Mouse (Mus musculus): ENCODE data around the gene Cnpy3.
A peak's percentile ranks its signal among the peaks of the same experiment; 100 is the strongest.
"Not testable (repeated sequence)": the region's sequence is repeated elsewhere in the genome, so short reads cannot be mapped to it uniquely, and the experiment has no call there.

The Cnpy3 gene

DNA sequence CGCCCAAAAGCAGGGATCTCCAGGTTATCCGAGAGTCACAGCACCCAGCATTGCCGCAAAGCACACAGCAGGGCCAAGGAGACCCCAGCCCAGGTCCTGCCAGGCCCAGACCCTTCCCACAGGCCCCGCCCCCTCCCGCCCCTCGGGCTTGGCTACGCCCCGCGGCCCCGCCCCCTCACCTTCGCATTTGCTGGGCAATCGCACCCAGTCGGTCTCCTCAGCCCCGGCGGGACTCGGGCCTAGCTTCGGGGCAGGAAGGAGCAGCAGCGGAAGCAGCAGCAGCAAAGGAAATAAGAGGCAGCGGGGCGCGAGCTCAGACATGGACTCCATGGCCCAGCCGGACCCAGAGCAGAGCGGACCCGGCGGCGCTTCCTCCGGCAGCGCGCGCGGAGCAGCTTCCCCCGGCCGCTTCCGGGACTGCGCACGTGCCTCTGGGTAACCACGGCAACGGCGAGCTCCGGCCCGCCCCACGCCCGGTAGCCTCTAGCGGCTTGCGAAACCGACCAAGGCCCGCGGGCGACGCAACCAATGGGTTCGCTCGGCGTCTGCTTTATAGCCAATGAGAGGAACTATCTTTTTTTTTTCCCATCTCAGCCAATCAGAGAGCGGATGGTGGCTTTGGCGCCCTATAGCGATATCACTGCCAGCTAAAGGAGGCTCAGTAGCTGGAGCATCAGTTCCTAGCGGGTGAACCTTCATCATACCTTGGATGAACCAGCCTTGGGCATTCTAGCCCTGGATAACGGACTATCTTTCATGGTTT, at the start of gene Cnpy3:
Gene Cnpy3 (minus strand): TSS at position 421 of the 763 bp plus-strand sequence.
- peak; percentile 98 for DNase-seq

DNA sequence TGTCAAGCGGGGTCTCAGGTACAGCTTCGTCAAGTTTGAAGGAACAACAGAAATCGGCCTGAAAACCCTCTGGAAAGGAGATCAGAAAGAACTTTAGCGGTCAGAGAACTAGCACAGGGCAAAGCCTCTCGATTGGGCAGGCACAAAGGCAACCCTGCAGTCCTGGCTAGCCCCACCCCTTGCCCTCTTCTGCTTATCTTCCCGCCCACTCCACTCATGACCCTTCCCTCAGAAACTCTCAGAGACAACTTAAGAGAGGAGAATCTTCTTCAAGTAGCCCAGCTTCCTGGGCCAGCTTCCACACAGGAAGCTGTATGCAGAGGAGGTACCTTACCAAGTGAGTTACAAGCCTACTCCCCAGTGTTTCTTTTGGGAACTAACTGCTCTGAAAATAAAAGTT, 49.7 kb upstream of the Cnpy3 start:
- no peak for DNase-seq

GRCm38 (mm10) chr17:46799680-46800079, 47.7 kb upstream of the Cnpy3 start:
- no peak for DNase-seq

DNA sequence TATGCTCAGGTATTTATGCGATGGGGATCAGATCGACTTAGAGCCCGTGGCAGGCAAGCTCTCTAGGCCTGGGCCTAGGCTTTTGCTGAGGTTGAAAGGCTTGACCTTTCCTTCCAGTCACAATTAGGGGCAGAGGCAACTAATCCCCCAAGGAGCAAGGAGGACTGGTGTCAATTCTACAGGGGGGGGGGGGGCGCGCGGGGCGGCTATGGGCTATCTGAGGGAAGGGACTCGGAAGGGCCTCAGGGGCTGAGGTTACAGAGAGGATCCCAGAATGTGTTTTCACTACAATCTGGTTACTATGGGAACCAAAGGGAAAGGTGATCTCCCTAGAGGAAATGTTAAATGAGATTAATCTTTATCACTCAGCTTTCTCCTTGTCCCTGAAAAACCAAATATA, 45.4 kb upstream of the Cnpy3 start:
- DNase-seq, result no peak

GRCm38 (mm10) chr17:46796743-46797142, 44.7 kb upstream of the Cnpy3 start:
- no peak for DNase-seq

DNA sequence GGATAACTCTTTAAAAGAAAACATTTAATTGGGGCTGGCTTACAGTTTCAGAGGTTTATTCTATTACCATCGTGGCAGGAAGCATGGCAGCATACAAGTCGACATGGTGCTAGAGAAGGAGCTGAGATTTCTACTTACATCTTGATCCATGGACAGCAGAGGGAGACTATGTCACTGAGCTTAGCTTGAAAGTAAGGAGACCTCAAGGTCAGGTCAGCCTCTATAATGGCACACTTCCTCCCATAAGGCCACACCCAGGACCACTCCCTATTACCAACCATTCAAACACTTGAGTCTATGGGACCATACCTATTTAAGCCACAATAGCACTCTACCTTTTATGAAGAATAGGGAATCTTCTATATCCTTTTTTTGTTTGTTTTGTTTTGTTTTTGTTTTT, 40.9 kb upstream of the Cnpy3 start:
- no peak for DNase-seq

DNA sequence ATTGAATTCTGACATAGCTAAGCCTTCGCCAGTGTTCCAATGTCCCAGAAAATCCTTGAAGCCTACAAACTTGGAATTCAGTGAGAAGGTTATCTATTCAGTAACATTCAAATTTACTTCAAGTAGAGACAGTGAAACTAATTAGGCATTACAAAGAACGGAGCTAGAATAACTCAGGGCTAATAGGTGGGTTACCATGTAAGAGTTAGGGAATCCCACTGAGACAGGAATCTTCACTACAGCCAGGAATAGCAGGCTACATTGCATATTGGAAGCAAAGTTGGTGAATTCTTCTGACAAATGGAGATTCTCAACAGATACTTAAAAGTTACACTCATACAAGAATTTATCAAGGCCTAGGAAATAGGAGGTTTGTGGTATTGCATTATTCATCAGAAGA, 36.0 kb upstream of the Cnpy3 start:
- DNase-seq, result not testable (repeated sequence)

DNA sequence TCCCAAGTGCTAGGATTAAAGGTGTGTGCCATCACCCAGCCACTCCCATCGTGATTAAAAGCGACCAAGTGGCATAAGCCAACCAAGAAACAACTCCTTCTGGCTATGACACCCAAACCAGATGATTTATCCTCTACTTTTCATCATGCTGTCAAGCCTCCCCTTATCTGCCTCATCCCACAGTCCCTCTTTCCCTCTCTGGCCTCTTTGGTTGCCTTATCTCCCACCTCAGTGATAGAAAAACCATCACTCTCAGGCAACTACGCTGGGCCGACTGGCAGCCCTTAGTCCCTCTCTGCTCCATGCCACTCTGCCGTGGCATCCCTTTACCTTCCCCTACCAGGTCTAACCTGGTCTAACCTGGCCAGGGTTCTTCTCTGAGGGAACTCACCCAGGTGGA, 34.9 kb upstream of the Cnpy3 start:
- DNase-seq, result no peak

DNA sequence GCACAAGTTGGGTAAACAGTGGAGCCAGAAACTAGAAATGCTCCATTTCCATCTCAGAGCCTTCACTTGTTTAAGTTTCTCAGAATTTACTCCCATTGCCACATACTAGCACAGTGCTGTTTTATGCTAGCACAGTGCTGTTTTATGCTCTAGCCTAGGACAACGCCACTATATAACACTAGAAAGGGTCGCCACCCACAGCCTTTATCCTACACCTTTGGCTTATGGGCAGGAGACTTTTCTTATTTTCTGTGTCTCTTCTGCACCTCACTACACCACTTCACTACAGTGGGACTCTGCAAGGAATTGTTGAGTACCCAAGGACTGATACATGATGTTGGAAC, 31.2 kb upstream of the Cnpy3 start:
- DNase-seq, result no peak

DNA sequence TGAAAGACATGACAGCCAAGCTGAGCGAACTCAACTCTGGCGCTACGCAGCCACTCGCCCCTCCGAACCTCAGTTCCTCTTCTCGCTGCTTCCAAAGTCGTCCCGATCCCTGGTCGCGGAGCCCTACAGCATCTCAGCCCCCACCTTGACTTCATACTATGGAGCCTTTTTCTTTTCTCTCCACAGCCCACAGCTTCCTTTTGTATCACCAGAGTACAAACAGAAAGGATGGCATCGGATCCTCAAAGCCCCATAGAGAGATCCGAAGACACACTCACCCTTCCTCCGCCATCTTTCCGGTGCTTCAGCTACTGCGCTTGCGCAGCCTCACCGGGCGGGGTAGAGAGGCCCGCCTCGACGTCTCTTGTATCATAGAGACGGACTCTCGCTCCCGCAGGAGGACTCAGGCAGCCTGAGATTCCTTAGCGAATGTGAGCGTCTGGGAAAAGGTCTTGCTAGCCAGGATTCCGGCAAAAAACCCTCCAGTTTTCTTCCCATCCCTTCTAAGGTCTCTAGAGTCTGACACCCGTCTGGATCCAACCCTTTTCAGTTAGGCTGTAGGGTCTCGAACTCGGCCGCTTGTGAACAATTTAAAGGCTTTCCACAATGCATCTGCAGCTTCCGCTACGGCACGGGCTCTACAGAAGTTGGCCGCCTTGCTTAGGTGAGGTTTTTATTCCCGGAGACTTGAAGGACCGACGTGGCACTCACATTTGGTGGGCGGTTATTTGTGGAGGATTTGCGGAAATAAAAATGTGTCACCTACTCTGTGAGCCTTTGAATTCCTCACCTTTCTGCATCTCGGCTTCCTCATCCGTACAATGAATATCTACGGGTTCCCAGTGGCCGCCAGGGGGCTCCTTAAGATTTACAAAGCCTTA, 30.6 kb upstream of the Cnpy3 start, which contains the start of gene Rpl7l1:
Gene Rpl7l1 (minus strand): TSS at position 332 of the 881 bp plus-strand sequence.
- DNase-seq, result peak; percentile 93

DNA sequence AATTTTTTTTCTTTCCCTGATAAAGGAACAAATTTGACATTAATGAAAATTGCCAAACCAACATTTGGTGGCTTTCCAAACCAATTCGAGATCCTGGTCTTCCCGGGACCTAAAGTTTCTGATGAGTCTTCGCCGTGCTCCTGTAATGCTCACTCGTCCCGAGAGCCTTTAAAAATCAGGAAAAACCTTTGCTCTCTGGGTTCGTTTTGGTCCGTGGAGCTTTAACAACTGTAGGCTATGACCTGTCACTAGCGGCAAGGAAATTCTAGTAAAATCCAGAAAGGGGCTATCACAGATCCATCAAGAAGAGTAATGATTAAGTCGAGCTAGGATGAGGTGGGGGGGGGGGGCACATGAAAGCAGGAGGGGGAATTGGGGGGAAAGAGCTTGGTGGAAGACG, 29.9 kb upstream of the Cnpy3 start:
- DNase-seq, result no peak

- DNase-seq, result no peak
These were observed 24.1 kb upstream of the Cnpy3 start for GRCm38 (mm10) chr17:46776087-46776486.

- DNase-seq, result no peak
These were observed 23.1 kb upstream of the Cnpy3 start for GRCm38 (mm10) chr17:46775070-46775469.

DNA sequence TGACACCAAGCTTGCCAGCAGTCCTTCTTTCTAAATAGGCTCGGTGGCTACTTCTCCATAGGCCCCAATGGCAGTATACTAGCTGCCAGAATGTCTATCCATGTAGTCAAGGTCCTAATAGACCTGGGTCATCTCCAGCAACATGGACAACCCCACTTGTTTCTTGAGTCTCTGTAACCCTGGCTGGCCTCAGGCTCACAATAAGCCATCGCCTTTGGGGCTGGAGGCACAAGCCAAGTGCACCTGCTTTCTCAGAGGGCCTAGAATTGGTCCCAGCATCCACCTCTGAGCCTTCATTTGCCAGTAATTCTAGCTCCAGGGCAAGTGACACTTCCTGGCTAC, 22.1 kb upstream of the Cnpy3 start:
- no peak for DNase-seq

- DNase-seq, result peak; percentile 19
These were observed 21.5 kb upstream of the Cnpy3 start for GRCm38 (mm10) chr17:46773278-46774130.

DNA sequence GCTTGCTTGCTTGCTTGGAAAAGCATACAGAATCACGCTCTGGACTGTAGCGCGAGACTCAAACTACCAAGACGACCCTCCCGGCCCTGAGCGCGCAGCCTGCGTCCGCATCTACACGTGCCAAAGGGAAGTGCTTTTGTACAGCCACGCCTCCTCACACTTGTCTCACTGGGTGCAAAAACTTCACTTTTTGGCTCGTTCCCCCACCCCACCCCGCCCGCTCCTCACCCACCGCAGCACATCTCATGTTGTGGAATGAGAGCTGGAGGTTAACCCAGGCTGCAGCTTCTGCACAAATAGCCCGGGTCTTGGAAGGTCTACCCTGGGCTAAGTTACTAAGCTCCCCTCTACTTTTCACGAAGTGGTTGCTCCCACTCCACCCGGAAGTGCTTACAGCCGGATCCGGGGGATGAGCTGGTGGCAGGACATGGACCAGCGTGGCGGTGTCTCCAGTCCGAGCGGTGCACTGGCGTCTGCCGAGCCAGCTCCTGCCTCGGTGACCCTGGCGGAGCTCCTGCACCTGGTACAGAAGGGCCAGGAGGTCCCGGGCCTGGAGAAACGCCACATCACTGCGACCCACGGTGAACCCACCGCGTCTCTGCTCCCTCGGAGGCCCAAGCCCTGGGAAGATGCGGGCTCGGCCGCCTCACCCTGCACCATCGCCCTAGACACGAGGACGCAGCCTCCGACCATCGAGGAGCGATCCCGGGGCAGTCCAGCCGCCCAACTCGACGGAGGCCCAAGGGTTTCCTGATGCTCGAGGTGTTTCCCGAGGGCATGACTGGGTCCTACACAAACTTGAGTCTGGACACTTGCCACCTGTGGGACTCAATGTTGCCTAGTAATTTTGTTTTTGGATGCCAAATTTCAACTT, 20.6 kb upstream of the Cnpy3 start, which contains the start of gene 2310039H08Rik:
Gene 2310039H08Rik (plus strand): TSS at position 232 of the 874 bp plus-strand sequence.
- DNase-seq, result peak; percentile 85

DNA sequence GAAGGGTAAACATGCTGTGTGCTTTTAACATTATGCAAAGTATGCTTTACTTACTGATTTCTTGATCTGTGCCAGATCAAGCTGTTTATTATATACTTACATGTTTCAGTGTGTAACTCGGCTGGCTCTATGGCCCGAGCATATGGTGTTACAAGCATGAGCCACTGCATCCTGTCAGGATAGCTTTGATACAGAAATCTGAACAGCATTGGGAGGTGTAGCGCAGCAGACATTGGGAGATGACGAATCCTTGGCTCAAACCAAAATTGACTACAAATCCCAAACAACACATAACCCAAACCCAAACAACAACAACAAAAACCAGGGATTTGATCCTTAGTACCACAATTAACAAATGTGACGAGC, 20.0 kb upstream of the Cnpy3 start:
- DNase-seq, result no peak

GRCm38 (mm10) chr17:46771616-46772015, 19.6 kb upstream of the Cnpy3 start:
- peak; percentile 27 for DNase-seq

GRCm38 (mm10) chr17:46771025-46771424, 19.0 kb upstream of the Cnpy3 start:
- DNase-seq, result peak; percentile 25

GRCm38 (mm10) chr17:46770546-46770945, 18.5 kb upstream of the Cnpy3 start:
- no peak for DNase-seq

DNA sequence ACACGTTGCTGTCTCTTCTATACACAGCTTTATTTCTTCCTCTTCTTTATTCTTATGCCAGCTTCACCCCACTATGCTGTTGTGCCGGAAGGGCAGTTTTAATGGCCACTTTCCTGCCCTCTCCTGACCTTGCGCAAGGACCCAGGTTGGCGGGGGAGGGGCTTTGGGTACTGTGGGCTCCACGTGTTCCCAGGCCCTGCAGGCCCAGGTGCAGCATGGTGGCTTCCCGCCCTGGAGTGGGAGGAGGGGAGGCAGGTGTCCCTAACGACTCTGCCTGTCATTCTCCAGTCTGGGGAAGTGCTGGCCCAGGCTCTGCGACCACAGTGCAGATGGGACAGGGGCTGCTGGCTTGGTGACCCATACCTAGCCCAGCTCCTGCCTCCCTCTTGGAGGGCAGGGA, 15.9 kb upstream of the Cnpy3 start:
- peak; percentile 88 for DNase-seq

DNA sequence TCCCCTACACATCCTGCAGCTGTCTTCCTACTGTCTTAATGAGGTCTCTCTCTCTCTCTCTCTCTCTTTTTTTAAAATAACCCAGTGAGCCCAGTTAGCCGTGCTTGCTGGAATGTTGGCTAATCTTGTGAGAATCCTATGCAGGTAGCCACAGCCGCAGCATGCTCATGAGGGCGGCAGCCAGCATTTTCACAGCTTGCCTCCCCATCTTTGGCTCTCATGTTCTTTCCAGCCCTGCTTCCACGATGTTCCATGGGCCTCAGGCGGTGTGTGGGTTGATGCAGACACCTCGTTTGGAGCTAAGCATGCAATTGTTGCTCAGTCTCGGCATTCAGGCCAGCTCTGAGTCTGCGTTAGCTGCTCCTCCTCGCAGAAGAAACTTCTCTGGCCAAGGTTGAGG, 12.9 kb upstream of the Cnpy3 start:
- not testable (repeated sequence) for DNase-seq
